Mouse (Mus musculus): ENCODE measurements around the gene Izumo2.

GRCm38 (mm10) chr7:44728082-44728975 lies 19.8 kb downstream of the Izumo2 start:
- TF ChIP-seq CTCF (IDR thresholded peaks at IDR 0.05; ENCODE audit: low read depth) (no peak), EP300 (IDR thresholded peaks at IDR 0.05; ENCODE audit: low read depth) (no peak)
